Mouse (Mus musculus) megakaryocyte-erythroid progenitor cell, adult 5-6 weeks (primary cell): ENCODE results near the gene Xab2. TPM values are rescaled to one million over a fixed set of nuclear protein-coding genes. Genes with fewer than 3 reads are reported as not detected.

ENCODE experiments used
- ATAC-seq: replicated peaks from 2 replicates; pipeline ENCODE4 v1.8.0; 2016; ENCODE audit warnings: mild to moderate bottlenecking, inconsistent platforms; ENCODE audit not compliant: severe bottlenecking, poor library complexity, low FRiP score, low TSS enrichment
- total RNA-seq, 2 experiments: library from RNA; stranded (forward) in 1 of 2; stranded (reverse) in 1 of 2; fragments of 200-1000, 215-1000 nt in 1 of 2; fragments of >200 nt in 1 of 2; fragmentation: Nextera tagmentation in 1 of 2; gene quantifications; 2 replicates each; pipeline ENCODE4 v1.2.3; 2014 to 2017

Xab2 gene
- total RNA-seq, 2 experiments from 2014 or later = 45.6 to 53.9 TPM

DNA sequence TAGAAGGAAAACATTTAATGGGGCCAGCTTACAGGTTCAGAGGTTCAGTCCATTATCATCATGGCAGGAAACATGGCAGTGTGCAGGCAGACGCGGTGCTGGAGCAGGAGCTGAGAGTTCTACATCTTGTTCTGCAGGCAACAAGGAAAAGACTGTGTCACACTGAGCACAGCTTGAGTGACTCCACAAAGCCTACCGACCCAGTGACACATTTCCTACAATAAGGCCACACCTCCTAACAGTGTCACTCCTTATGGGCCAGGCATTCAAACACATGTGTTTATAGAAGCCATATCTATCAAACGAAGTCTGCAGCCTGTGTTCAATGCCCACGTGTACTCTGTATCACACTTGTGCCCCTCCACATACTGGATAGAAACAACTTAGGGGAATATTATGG lies 51.3 kb downstream of the Xab2 start:
- no peak for ATAC-seq

DNA sequence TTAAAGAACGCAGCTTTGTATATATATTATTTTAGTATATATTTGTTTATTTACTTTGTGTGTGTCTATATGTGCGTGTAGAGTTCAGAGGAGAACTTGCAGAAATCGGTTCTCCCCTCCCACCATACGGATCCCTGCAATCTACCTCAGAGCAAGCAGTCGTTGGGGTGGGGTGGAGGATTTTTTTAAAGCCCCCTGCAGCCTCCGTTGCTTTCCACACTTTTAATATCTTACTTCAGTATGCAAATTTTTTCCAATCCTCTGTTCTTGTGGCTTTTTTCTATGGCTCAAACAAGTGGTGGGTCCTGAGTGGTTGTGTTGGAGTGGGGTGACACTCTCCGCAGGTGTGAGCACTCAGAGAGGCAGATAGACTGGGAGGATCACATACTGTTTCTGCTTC lies 52.7 kb downstream of the Xab2 start:
- no peak for ATAC-seq

DNA sequence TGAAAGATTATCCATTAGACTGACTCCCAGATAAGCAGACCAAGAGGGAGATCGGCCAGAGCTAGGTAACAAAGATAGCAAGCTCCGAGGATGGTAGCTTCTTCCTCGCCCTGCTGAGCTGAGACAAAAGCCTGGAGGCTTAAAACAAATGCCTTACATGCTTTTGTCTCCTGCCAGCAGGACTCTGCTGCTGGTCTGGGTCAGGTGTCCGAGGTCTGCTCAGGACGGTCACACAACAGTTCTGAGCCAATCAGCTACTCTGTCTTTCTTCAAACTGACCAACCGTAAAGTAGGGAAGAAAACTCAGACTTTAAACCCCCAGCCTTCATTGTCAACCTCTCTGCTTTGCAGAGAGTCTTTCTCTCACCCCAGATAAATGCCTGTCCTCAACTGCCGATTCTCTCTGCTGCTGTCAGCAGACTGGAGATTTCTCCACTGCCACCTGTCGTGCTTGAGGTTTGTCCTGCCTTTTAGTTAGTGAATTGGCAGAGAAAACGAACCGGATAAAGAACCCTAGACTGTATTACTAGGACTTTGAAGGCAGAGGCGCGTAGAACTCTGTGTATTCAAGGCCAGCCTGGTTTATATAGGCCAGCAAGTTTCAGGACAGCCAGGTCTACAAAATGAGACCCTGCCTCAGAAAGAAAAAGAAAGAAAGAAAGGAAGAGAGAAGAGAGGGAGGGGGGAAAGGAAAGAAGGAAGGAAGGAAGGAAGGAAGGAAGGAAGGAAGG lies 53.3 kb downstream of the Xab2 start, which contains the start of gene C330021F23Rik:
Gene C330021F23Rik (plus strand): TSS at position 350 of the 731 bp plus-strand sequence.
- no peak for ATAC-seq

Other genes with a start within 250 kb of the Xab2 start
- 17.3 and 22.9 TPM in 2 replicates for gene Arhgef18, start 228.3 kb downstream of the Xab2 start, total RNA-seq (2014; fragmentation: Nextera tagmentation)
- gene Arhgef18, start 228.3 kb downstream of the Xab2 start, total RNA-seq (2017) = 10.3 and 14.1 TPM in 2 replicates
- gene Pex11g, start 153.6 kb downstream of the Xab2 start, total RNA-seq (2014; fragmentation: Nextera tagmentation) = 2.0 and 3.0 TPM in 2 replicates
- 1.3 and 6.2 TPM in 2 replicates for gene Pex11g, start 153.6 kb downstream of the Xab2 start, total RNA-seq (2017)
- gene Tex45, start 150.5 kb downstream of the Xab2 start, total RNA-seq (2014; fragmentation: Nextera tagmentation) = not detected in 2 replicates
- gene Tex45, start 150.5 kb downstream of the Xab2 start, total RNA-seq (2017) = not detected in 2 replicates
- gene Zfp358, start 128.2 kb downstream of the Xab2 start, total RNA-seq (2014; fragmentation: Nextera tagmentation) = 8.8 and 9.3 TPM in 2 replicates
- gene Zfp358, start 128.2 kb downstream of the Xab2 start, total RNA-seq (2017) = 2.7 and 5.9 TPM in 2 replicates
- 47.2 and 49.7 TPM in 2 replicates for gene Mcoln1, start 120.9 kb downstream of the Xab2 start, total RNA-seq (2014; fragmentation: Nextera tagmentation)
- gene Mcoln1, start 120.9 kb downstream of the Xab2 start, total RNA-seq (2017) = 21.0 and 23.1 TPM in 2 replicates
- gene Pnpla6, start 105.9 kb downstream of the Xab2 start, total RNA-seq (2014; fragmentation: Nextera tagmentation) = 80.9 and 107 TPM in 2 replicates
- 28.9 and 35.4 TPM in 2 replicates for gene Pnpla6, start 105.9 kb downstream of the Xab2 start, total RNA-seq (2017)
- not detected in 2 replicates for gene C330021F23Rik, start 53.3 kb downstream of the Xab2 start, total RNA-seq (2014; fragmentation: Nextera tagmentation)
- 0.61 and 1.0 TPM in 2 replicates for gene C330021F23Rik, start 53.3 kb downstream of the Xab2 start, total RNA-seq (2017)
- gene Camsap3, start 34.0 kb downstream of the Xab2 start, total RNA-seq (2014; fragmentation: Nextera tagmentation) = 1.6 and 3.8 TPM in 2 replicates
- 0.42 and 0.52 TPM in 2 replicates for gene Camsap3, start 34.0 kb downstream of the Xab2 start, total RNA-seq (2017)
- gene Pet100, start 232 bp upstream of the Xab2 start, total RNA-seq (2014; fragmentation: Nextera tagmentation) = 59.9 and 94.7 TPM in 2 replicates
- 152 and 217 TPM in 2 replicates for gene Pet100, start 232 bp upstream of the Xab2 start, total RNA-seq (2017)
- not detected in 2 replicates for gene Pcp2, start 4.2 kb upstream of the Xab2 start, total RNA-seq (2014; fragmentation: Nextera tagmentation)
- gene Pcp2, start 4.2 kb upstream of the Xab2 start, total RNA-seq (2017) = not detected in 2 replicates
- gene Stxbp2, start 9.6 kb upstream of the Xab2 start, total RNA-seq (2014; fragmentation: Nextera tagmentation) = 141 and 196 TPM in 2 replicates
- 49.2 and 49.8 TPM in 2 replicates for gene Stxbp2, start 9.6 kb upstream of the Xab2 start, total RNA-seq (2017)
- gene Retn, start 34.5 kb upstream of the Xab2 start, total RNA-seq (2014; fragmentation: Nextera tagmentation) = not detected in 2 replicates
- gene Retn, start 34.5 kb upstream of the Xab2 start, total RNA-seq (2017) = not detected in 2 replicates
- 2.7 TPM in 1 of 2 replicates, not detected in the other for gene Mcemp1, start 44.4 kb upstream of the Xab2 start, total RNA-seq (2014; fragmentation: Nextera tagmentation)
- not detected in 2 replicates for gene Mcemp1, start 44.4 kb upstream of the Xab2 start, total RNA-seq (2017)
- gene Fcor, start 51.0 kb upstream of the Xab2 start, total RNA-seq (2014; fragmentation: Nextera tagmentation) = 4.7 TPM in 1 of 2 replicates, not detected in the other
- 19.2 TPM in 1 of 2 replicates, not detected in the other for gene Fcor, start 51.0 kb upstream of the Xab2 start, total RNA-seq (2017)
- 14.3 and 16.1 TPM in 2 replicates for gene Trappc5, start 55.0 kb upstream of the Xab2 start, total RNA-seq (2014; fragmentation: Nextera tagmentation)
- gene Trappc5, start 55.0 kb upstream of the Xab2 start, total RNA-seq (2017) = 22.2 and 31.3 TPM in 2 replicates
- not detected in 2 replicates for gene Fcer2a, start 72.9 kb upstream of the Xab2 start, total RNA-seq (2014; fragmentation: Nextera tagmentation)
- gene Fcer2a, start 72.9 kb upstream of the Xab2 start, total RNA-seq (2017) = 0.38 TPM in 1 of 2 replicates, not detected in the other
- not detected in 2 replicates for gene Clec4g, start 99.3 kb upstream of the Xab2 start, total RNA-seq (2014; fragmentation: Nextera tagmentation)
- not detected in 2 replicates for gene Clec4g, start 99.3 kb upstream of the Xab2 start, total RNA-seq (2017)
- not detected in 2 replicates for gene Cd209a, start 127.7 kb upstream of the Xab2 start, total RNA-seq (2014; fragmentation: Nextera tagmentation)
- 0.19 TPM in 1 of 2 replicates, not detected in the other for gene Cd209a, start 127.7 kb upstream of the Xab2 start, total RNA-seq (2017)
- gene Cd209e, start 233.0 kb upstream of the Xab2 start, total RNA-seq (2014; fragmentation: Nextera tagmentation) = not detected in 2 replicates
- gene Cd209e, start 233.0 kb upstream of the Xab2 start, total RNA-seq (2017) = not detected in 2 replicates